In genomic region chr3:60169606-60170005, GRCm38 (mm10) we compare ENCODE assay signal across 9 mouse cellular contexts.
DNase-seq lines count a peak whose midpoint lies in the region; ATAC-seq lines count a peak whose summit lies in the region.
"Had no signal": no experiment of that assay in that cellular context is flagged by ENCODE, and none has a peak within 500 bp of the region (broad histone marks: within the 10 kb centered on the region; RNA-seq: fewer than 3 reads in every experiment).

No protein-coding gene starts in this region.

- peak; percentile 3 for DNase-seq in gastrocnemius, adult 18-20 months (ENCODE audit: low spot score)
- DNase-seq in gastrocnemius, adult 8-10 months (ENCODE audit: low spot score in 2 of 2): no peak
- peak; percentile 50 for DNase-seq in NIH3T3 (ENCODE audit: low read depth)
- DNase-seq in gastrocnemius, postnatal 25 days: peak; percentile 6
- peak; percentile 17 for DNase-seq in lung, postnatal 14 days
- DNase-seq in spleen, postnatal 36 days (ENCODE audit: low spot score in 2 of 2): no peak
- DNase-seq in right cerebral cortex, postnatal 36 days (ENCODE audit: low spot score in 2 of 2): no peak
- DNase-seq: heart, postnatal 36 days had no signal

- no peak for ATAC-seq in activated CD4-positive, CD25-positive, alpha-beta regulatory T cell, adult 4 months

Comparison
In these comparisons a context has a peak if more than half of its experiments do, and no peak if none do; other contexts are left out.
1. DNase-seq: peak in gastrocnemius, adult 18-20 months (single experiment), NIH3T3 (single experiment), gastrocnemius, postnatal 25 days (single experiment) and lung, postnatal 14 days (single experiment); none in gastrocnemius, adult 8-10 months (0 of 2), spleen, postnatal 36 days (0 of 2) and right cerebral cortex, postnatal 36 days (0 of 2).